Mouse (Mus musculus) fibroblast of lung, adult 2 months (primary cell): ENCODE data around the gene Tmem196.

Experiments
- DNase-seq: peaks from one replicate; pipeline ENCODE4 v3.0.0-alpha.2; 2011; ENCODE audit warnings: low read depth

Gene Tmem196

GRCm38 (mm10) chr12:119945589-119946310 lies at the start of gene Tmem196:
Tmem196 (plus strand) TSS chr12:119945822.
- DNase-seq = no peak

GRCm38 (mm10) chr12:119946311-119946692 lies 680 bp downstream of the Tmem196 start:
- DNase-seq = no peak

- no peak for DNase-seq
Observed at GRCm38 (mm10) chr12:119957041-119957440, 11.4 kb downstream of the Tmem196 start.

- DNase-seq = peak; percentile 22
Observed at GRCm38 (mm10) chr12:119960730-119961129, 15.1 kb downstream of the Tmem196 start.

GRCm38 (mm10) chr12:119965373-119965772 lies 19.8 kb downstream of the Tmem196 start:
- no peak for DNase-seq

- DNase-seq = no peak
Observed at GRCm38 (mm10) chr12:119970068-119970467, 24.4 kb downstream of the Tmem196 start.

- DNase-seq = peak; percentile 12
Observed at GRCm38 (mm10) chr12:119981731-119982130, 36.1 kb downstream of the Tmem196 start.

GRCm38 (mm10) chr12:119998267-119998666 lies 52.6 kb downstream of the Tmem196 start:
- DNase-seq = no peak

- DNase-seq = no peak
Observed at GRCm38 (mm10) chr12:120004280-120004679, 58.7 kb downstream of the Tmem196 start.

GRCm38 (mm10) chr12:120014768-120015167 lies 69.1 kb downstream of the Tmem196 start:
- no peak for DNase-seq

GRCm38 (mm10) chr12:120015201-120015600 lies 69.6 kb downstream of the Tmem196 start:
- DNase-seq = no peak

- DNase-seq = peak; percentile 39
Observed at GRCm38 (mm10) chr12:120028089-120028959, 82.7 kb downstream of the Tmem196 start.
